Mouse (Mus musculus) activated CD4-positive, CD25-positive, alpha-beta regulatory T cell, adult 4 months (primary cell): ENCODE results near the gene Hmgcr. TPM values are rescaled to one million over a fixed set of nuclear protein-coding genes. Genes with fewer than 3 reads are reported as not detected.

Experiments
- ATAC-seq: one replicate; pipeline ENCODE4 v1.8.0; 2017
- polyA plus RNA-seq, 2 experiments: library from polyadenylated mRNA; unstranded; fragments of 100-300 nt; shearing (Covaris generic); gene quantifications; one replicate each; pipeline ENCODE4 v1.2.1; 2017

Gene Hmgcr
- 10 to 100 TPM; 64.0 to 68.0 TPM for polyA plus RNA-seq

DNA sequence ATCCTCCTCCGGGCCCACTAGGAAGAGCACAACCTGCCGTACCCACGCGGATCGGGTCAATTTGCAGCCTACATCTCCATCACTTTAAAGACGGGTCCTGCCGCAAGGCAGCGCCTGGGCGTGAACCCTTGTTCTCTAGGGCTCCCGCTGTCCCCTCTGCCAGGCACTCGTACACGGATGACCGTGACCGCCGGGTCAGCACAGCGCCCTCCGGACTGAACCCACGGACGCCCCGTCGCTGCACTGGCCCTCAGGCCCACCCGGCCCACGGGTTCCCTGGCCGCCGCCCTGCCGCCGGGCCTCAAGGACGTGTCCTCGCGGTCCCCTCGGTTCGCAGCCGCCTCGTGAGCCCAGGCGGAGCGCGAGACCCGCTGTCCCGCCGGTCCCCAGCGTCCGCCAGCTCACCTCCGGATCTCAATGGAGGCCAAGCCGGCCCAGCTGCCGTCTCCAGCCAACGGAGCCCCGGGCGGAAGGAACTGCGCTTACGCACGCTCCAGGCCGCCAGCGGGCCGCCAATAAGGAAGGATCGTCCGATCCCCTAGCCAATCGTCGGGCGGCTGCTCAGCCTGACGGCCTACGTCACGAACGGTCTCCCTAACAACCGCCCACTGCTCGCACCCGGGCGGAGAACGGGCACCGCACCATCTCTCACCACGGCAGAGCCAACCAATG, at the start of gene Hmgcr:
Hmgcr (minus strand) TSS at position 531 of the 672 bp plus-strand sequence.
- peak; percentile 94 for ATAC-seq

DNA sequence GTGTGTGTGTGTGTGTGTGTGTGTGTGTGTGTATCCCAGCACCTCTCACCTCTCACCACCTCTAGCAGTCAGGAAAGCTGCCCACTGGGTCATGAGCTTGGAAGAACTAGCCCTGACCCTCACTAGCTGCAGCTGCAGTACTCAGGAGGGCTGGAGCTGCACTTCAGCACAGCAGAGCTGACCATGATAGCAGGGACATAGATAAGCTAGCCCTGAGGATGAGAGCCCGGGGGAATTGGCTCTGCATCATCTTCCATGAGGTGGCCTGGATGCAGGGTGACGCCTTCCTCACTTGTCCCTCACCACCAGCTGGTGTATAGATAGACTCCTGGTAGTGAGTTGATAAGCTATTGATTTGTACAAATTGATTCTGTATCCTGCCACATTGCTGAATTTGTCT, 49.3 kb upstream of the Hmgcr start:
- no peak for ATAC-seq

DNA sequence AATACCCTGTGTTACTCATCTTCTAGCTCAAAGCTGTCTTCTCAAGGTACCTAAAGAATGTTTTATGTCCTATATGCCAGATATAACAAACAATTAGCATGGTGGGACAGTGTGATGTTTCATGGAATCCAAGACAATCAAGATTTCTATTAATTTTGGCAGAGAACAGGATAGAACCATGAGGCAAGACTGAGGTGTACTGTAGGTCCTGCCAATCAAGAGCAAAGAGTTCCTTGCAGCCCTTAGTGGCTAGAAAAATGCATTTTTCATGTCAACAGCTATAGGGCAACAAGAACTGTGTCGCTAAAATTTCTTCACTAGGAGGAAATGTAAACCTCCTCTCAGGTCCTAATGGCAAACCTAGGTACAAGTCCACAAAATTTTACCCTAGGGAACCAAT, 47.1 kb upstream of the Hmgcr start:
- ATAC-seq, result no peak

DNA sequence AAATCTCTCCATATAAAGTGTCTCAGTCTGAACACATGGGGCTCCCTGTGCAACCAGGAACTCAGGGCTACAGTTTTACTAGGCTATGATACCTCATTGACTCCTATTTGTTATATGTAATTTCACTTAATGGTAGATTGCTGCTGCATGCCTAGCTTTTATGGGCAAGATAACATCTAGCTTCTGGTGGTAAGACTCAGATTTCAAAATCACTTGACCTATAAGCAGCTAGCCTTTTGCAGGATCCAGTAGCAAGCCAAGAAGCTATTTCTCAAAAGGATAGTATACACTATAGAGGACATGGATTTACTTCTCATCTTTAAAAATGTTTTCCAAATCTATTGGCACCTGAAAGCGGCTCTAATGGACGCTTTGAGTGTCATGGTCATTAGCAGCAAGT, 45.6 kb upstream of the Hmgcr start:
- no peak for ATAC-seq

DNA sequence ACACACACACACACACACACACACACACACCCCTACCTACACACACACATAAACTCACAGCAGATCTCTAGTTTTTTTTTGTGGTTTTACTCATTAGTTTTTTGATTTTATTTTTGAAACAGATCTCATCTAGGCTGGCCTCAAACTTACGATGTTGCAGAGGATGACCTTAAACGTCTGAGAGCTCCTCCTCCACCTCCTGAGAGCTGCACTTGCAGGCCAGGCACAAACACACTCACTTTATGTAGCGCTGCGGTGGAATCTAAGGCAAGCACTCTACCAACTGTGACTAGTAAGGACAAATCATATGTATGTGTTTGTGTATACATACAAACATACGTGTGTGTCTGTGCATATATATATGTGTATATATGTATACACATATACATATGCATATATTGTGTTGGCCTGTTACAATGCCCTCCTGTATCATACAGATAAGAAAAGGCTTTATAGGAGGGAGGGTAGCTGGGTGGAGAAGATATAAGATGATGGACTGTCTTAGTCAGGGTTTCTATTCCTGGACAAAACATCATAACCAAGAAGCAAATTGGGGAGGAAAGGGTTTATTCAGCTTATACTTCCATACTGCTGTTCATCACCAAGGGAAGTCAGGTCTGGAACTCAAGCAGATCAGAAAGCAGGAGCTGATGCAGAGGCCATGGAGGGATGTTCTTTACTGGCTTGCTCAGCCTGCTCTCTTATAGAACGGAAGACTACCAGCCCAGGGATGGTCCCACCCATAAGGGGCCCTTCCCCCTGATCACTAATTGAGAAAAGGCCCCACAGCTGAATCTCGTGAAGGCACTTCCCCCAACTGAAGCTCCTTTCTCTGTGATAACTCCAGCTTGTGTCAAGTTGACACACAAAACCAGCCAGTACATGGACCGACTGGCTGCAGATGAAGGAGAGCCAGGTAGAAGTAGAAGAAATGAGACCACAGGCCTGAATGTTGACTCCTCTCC, 38.8 kb upstream of the Hmgcr start:
- ATAC-seq, result no peak

DNA sequence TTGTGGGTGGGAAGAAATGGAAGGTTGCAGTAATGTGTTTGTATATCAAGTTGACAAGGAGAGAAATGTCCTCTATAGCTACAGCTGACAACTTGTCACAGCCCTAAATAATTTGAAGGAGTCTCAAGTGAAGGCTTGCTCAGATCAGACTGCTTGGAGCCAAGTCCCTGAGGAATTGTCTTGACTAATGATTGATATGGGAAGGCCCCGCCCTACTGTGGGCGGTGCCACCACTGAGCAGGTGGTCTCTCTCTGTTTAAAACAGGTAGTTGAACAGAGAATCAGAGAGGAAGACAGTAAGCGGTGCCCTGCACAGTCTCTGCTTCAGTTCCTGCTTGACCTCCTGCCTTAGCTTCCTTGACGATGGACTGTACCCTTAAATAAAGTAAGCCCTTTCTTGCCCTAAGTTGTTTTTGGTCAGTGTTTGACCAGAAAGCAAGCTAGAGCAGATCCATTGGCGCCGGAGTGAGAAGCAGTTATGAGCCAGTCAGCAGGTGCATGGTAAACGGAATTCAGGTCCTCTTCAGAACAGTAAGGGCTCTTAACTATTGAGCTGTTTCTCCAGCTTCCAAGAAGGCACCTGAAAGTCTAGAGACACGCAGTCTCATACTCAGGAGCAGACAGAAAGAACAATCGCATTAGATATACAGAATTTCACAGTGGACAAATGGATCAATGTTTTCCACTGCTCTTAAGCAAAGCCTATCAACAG, 32.0 kb upstream of the Hmgcr start:
- ATAC-seq, result no peak

DNA sequence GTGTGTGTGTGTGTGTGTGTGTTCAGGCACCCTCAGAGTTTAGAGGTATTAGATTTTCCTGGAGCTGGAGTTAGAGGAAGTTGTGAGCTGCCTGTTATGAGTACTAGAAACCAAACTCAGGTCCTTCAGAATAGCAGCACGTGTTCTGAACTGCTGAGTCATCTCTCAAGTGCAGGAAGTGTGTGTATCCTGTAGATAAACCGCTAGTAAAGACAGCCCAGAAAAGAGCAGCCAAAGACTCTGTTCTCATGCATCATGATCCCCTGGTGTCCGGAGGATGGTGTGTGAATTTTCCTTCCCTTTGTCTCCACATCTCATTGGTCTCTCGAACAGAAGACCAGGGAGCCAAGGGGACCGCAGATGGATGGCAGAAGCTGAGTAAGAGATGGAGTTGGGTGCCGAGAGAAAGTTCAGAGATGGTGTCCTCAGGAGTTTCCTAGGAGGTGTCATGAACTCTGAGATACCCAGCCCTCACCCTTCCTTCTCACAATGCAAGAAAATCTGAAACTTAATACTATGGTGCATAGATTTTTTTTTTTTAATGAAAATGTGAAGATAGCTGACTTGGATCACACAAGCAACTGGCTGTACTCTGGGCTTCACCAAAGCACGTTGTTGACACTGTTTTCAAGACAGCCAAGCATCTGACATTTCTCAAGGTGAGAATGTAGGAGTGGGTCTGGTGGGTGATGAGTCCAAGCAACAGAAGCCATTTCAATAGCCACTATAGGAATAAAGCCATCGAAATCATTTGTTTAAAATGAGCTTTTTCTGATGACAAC, 27.3 kb upstream of the Hmgcr start:
- peak; percentile 98 for ATAC-seq

DNA sequence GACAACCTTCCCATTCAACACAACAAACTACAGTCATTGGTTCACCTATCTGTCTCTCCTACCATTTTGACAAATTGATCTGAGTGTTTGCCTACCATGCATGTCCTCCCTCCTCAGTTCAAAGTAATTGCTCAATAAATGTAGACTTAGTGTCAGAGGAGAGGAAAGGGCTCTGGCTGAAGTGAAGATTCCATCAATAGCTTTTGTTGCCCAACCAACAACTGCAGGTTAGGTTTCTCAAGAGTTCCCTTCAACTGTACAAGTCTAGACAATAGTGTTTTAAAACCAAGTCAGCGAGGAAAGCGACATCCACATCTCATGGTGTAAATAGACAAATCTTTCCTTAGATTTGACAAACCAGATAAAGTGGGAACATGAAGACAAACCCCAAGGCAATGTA, 24.7 kb upstream of the Hmgcr start:
- no peak for ATAC-seq

DNA sequence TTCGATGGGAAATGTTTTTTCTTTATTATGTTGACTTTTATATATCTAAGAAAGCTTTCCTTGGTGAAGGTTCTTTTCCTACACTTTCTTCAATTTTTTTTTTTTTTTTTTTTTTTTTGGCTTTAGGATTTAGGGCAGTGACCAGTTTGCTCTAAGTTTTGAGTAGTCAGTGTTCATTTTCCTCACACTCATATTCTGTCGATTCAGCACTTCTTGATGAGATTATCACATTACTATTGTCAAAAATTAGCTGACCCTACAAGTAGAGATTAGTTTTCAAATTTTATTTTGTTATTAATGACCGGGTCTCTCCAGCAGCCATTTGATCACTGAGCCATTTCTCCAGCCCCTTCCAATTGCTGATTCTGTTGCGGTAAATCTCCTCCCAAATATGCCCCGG, 19.2 kb upstream of the Hmgcr start:
- ATAC-seq, result no peak

DNA sequence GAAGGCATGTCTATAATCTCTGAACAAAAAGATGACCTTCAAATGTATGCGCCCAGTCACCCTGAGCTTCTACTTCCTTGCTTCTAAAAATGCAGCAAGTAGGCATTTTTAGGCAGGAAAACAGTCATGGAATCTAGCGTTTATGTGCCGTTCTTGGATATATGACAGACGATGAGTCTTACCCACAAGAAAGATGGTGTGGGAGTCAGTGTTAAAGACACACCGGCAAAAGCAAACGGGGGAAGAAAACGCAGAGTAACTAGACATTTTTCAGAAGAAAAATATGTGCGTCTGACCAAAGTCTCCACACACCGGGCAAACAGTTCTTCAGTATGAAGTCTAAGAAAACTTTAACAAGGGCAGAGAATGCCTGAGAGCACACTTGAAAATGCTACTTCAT, 16.5 kb upstream of the Hmgcr start:
- no peak for ATAC-seq

DNA sequence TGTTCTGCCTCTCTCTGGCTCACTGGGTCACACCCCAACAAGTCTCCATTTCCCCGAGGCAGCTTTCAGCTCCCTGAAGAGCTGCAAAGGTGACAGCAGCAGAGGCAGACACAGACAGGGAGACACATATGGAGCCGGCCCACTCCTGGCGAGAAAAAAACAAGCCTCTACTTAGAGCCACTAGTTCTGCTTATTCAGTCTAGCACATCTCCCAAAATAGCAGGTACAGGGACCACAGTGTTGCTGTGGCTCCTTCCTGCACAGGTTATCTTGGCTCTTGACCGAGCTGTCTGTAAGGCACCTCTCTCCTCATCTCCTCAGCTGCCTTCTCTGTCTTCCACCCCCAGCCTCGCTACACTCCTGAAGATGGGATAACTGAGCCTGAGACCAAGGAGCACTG, 14.0 kb upstream of the Hmgcr start:
- ATAC-seq, result no peak

DNA sequence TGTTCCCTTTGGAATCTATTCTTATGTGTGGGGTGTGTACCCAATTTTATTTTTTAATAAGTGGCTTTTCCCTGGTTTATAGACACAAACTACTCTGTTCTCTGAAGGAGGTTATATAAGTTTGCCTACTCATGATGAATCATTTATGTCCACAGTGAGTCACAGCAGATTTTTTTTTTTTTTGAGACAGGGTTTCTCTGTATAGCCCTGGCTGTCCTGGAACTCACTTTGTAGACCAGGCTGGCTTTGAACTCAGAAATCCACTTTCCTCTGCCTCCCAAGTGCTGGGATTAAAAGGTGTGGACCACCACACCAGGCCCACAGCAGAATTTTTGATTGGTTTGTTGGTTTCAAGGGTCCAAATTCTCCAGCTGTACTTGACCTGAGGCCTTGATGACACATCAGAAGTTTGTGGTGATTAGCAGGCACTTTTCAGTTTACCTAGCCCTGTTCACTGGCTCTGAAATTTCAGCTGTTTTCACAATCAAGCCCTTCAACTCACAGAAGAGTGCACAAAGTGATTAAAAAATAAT, 10.4 kb upstream of the Hmgcr start:
- ATAC-seq, result no peak

DNA sequence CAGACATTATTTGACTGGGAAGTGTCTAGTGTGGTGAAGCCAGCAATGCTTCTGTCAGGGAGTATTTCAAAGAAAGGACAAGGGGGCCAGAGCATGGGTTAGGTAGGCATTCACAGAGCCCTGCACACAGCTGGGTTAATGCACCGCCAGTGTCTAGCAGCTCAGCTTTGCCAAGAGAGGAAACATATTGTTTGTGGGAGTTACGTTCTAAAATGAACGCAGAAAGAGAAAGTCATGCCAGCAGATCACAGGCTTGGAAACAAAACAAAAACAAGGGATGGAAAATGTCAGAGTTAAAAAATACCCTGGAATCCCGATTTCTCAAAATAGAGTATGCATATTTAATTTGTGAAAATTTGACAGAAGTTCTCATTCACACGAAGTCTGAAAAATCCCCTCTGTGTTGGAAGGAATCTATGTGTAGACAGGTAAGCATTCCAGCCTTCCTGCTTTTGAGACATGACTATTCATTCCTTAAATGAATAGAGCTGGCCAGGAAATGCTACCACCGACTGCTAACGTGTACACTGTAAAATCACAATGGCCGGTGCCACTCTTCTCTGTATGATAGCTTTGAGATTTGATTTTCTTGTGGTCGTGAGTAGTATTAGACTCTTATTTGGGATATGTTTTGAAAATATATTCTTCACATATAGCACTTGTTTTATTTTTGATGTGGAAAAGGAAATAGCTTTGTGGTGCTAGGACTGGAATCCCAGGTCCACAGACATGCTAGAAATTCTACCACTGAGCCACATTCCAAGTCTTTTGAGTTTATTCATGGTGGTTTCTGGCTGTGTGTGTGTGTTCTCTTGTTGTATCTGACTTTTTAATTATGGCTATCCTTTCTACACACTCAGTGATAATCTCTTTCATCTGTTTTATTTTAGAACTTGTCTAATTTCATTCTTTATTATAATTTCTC, 9.7 kb upstream of the Hmgcr start:
- ATAC-seq, result no peak

DNA sequence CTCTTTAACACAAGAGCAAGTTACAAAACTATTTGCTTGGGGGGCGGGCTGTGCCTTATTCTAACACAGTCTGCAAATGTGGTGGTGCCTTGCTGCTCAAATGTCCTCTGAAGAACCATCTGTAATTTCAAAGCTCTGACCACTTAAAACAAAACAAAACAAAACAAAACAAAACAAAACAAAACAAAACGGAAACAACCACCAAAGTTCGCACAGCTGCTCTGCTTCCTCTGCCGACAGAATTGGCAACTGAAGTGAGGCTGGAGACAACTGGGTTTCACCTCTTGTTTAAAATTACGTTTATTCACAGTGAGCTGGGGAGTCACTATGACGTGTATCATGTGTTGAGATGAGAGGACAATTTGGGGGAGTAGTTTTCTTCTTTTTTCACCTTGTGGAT, 7.9 kb upstream of the Hmgcr start:
- no peak for ATAC-seq

DNA sequence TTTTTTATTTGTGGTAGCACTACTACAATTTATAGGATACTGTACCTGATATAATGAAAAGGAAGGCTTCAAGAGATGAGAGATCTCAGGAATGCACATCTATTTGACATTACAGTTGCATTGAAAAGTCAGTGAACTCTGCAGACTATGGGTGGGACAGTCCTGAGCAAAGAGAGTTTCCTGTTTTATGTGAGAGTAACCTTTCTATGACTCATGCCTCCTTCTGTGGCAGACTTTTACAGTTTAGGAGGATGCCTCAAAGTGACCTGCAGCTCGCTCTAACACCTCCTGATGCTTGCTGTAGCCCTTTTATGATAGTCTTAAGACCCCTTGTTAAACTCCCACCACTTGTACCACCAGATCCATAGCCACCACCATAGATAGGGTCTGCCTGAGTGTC, 6.3 kb upstream of the Hmgcr start:
- peak; percentile 73 for ATAC-seq

DNA sequence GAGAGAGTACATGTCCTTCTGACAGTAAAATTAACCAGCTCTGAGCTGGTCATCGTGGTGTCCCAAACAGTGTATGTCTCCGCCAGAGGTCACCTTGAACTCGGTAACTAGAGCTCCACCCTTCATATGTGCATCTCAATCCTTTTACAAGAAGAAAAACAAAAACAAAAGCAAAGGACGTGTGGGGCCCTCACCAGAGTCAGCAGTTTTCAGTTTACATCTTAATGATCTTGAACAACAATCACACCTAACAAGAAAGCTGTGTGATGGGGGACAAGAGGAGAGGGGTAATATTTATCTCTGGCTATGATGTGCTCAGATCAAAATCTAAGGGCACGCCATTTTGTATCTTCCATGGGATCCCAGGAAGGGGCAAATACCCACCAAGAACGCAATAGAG, 5.0 kb upstream of the Hmgcr start:
- no peak for ATAC-seq

DNA sequence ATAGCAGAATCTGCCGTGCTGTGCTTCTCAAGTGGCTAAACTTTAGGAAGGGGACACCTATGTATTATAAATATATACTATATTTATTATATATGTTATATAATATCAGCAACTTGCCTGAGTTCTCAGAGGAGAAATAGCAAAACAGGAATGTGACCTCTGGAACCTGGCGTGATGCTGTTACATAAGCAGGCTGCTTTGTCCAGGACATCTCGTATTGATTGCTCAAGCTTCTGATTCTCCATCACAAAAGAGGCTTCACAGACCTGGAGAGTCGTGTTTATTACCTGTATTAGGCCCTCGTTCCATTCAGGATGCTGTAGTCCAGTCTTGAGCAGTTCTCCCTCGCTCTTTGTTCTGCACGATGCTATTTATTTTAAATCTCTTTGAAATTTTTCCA, 3.1 kb upstream of the Hmgcr start:
- no peak for ATAC-seq

DNA sequence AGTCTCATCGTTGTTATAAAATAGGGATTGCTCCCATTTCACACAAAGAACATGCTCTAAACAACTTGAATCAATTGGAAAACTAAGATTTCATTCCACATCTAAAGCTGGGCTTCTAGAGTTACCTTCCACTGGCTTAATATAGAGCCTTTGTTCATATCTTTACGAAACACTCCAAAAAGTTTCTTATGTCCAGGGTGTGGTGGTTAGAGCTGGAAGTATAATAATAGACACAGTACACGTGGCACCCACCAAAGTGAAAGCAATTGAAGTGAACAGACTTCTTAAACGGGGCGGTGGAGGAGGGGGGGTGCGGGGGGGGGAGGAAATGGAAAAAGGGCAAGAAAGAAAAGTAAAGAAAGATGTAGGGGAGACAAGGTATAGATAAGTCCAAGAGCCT, 1.5 kb upstream of the Hmgcr start:
- no peak for ATAC-seq

DNA sequence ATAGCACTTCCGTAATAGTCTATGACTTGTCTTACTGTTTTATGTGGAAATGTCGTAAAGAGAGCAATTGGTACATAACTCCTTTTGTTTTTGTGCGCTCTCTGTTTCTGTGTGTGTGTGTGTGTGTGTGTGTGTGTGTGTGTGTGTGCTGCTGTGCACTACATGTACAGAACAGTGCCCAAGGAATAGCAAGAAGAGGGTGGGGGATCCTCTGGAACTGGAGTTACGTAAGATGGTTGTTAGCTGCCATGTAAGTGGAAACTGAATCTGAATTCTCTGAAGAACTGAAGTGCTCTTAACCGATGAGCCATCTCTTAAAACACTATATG, 1.1 kb upstream of the Hmgcr start:
- no peak for ATAC-seq

DNA sequence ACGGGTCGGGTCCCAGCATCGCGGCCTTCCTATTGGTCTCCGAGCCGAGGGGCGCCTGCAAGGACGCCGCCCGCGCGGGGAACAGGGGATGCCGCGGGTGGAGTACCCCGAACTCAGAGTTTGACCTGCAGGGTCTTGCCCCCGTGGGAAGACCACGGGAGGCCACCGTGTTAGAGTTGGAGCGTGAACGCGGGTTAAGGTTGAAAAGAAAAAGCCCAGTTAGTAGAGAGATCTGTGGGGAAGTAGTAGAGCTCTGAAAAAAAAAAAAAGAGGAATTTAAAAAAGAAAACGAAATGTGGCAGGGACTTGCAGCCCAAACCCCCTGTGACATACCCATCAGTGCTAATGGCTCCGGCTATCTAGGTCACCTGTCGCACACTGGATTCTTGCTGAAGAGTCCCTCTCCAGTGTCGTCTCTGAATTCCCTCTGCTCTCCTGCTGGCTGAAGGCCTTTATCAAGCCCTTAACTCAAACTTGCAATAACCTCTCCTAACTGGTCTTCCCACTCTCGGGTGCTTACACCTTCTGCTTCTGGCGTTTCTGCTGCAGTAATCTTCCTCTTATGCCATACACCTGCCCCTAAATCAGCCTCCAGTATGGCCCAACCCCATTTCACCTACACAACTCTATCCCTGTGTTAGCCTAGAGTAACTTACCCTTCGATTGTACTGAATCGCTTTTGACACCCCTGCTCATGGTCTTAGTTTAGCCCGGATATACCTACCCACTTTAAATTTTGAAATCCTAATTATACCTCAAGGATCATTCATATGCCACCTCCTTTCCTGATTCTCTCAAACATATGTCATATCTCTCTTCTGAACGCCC, 556 bp upstream of the Hmgcr start:
- ATAC-seq, result peak; percentile 3
